Mouse (Mus musculus) liver, embryonic 16.5 days (tissue): ENCODE data around the gene Plxnc1. TPM values are rescaled to one million over a fixed set of nuclear protein-coding genes. Genes with fewer than 3 reads are reported as not detected.

ENCODE experiments used
- ATAC-seq: fragments of 200-750 bp; cut with Nextera tagmentation; 2 replicates; pipeline ENCODE4 v1.8.0; 2017; ENCODE audit warnings: low read depth, mild to moderate bottlenecking, moderate number of reproducible peaks, moderate library complexity
- H3K27ac ChIP-seq: fragments of 300-500 bp; sonication (generic); 2 replicates; pipeline ENCODE4 v1.5.1; 2014; ENCODE audit warnings: mild to moderate bottlenecking, low read length
- H3K27me3 ChIP-seq: fragments of 300-500 bp; sonication (generic); 2 replicates; pipeline ENCODE4 v1.6.1; 2014; ENCODE audit warnings: low read depth, low read length, mixed read lengths; ENCODE audit not compliant: control insufficient read depth, insufficient read depth
- H3K36me3 ChIP-seq: fragments of 300-500 bp; sonication (generic); 2 replicates; pipeline ENCODE4 v1.6.1; 2014; ENCODE audit warnings: mild to moderate bottlenecking; ENCODE audit not compliant: control insufficient read depth, insufficient read depth
- H3K4me1 ChIP-seq: fragments of 300-500 bp; sonication (generic); 2 replicates; pipeline ENCODE4 v1.6.1; 2014; ENCODE audit warnings: low read depth, low read length, mixed read lengths; ENCODE audit not compliant: control insufficient read depth
- H3K4me2 ChIP-seq: fragments of 300-500 bp; sonication (generic); 2 replicates; pipeline ENCODE4 v1.6.1; 2014; ENCODE audit warnings: low read depth, low read length, mixed read lengths
- H3K4me3 ChIP-seq: fragments of 300-500 bp; sonication (generic); 2 replicates; pipeline ENCODE4 v1.5.1; 2014; ENCODE audit warnings: low read depth, mild to moderate bottlenecking, low read length
- H3K9ac ChIP-seq: fragments of 300-500 bp; sonication (generic); 2 replicates; pipeline ENCODE4 v1.6.1; 2014; ENCODE audit warnings: low read depth, low read length
- H3K9me3 ChIP-seq: fragments of 300-500 bp; sonication (generic); replicated peaks from 2 replicates; pipeline ENCODE4 v1.6.1; 2016; ENCODE audit warnings: low read length; ENCODE audit not compliant: control insufficient read depth
- WGBS: fragments of 180-500 bp; shearing (Covaris S2); extraction: QIAGEN DNeasy Blood & Tissue Kit; methylation state at CpG from one replicate; pipeline ENCODE4 v1.1.7; 2014; ENCODE audit not compliant: insufficient replicate concordance; 5-methylcytosine and 5-hydroxymethylcytosine counted together
- polyA plus RNA-seq: library from polyadenylated mRNA; unstranded; fragments of >200 nt; fragmentation: Nextera tagmentation; extraction: Ambion mirVana; gene quantifications from 2 replicates; pipeline ENCODE4 v1.2.1, GENCODE M21; 2015

Gene Plxnc1
- polyA plus RNA-seq, 1 experiment from 2014 or later, result 1.5 TPM

DNA sequence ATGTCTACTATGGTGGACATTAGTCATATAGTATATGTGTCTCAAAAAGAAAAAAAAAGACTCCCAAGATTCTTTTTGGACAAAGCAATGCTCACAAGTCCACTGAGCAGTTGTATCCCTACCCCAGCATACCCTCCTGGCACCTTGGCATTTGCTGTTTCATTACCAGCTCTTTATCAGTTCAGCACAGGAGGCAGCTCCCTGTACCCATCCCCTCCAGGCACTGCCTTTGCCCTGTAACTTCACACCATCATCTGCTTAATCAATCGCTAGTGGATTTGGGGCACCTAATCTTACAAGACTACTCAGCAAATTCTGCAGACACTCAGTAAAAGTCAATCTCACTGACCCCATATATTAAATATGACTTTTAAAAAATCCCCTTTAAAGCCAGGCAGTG lies 32.1 kb downstream of the Plxnc1 start:
- H3K36me3 ChIP-seq, result no peaks in the 10 kb centered on the region
- no peak overlapping the region for H3K4me3 ChIP-seq
- H3K9ac ChIP-seq, result peak overlapping the region; percentile 4; the same call in 1 of the 2 replicates
- ATAC-seq, result peak; percentile 98
- H3K27me3 ChIP-seq, result no peaks in the 10 kb centered on the region
- WGBS, result 21% methylated on average over 1 of the region's 1 CpGs
- peaks cover 52% of the 10 kb centered on the region for H3K4me1 ChIP-seq
- peak overlapping the region; percentile 91 for H3K27ac ChIP-seq
- H3K9me3 ChIP-seq, result no peaks in the 10 kb centered on the region
- peak overlapping the region; percentile 49 for H3K4me2 ChIP-seq

- no peaks in the 10 kb centered on the region for H3K9me3 ChIP-seq
- no peak for ATAC-seq
- H3K4me2 ChIP-seq, result no peak overlapping the region
- H3K27me3 ChIP-seq, result no peaks in the 10 kb centered on the region
- H3K4me1 ChIP-seq, result peaks cover 39% of the 10 kb centered on the region
- no peak overlapping the region for H3K9ac ChIP-seq
- 84% methylated on average over 6 of the region's 6 CpGs for WGBS
- peak overlapping the region; percentile 21 for H3K27ac ChIP-seq
- no peak overlapping the region for H3K4me3 ChIP-seq
- H3K36me3 ChIP-seq, result no peaks in the 10 kb centered on the region
Measured at GRCm38 (mm10) chr10:94911102-94911501, 33.5 kb downstream of the Plxnc1 start.

GRCm38 (mm10) chr10:94910570-94910969 lies 34.1 kb downstream of the Plxnc1 start:
- Histone ChIP-seq H3K4me2 (no peak overlapping the region), H3K9me3 (no peaks in the 10 kb centered on the region), H3K36me3 (no peaks in the 10 kb centered on the region), H3K27me3 (no peaks in the 10 kb centered on the region), H3K4me1 (peaks cover 35% of the 10 kb centered on the region), H3K4me3 (no peak overlapping the region), H3K9ac (no peak overlapping the region), H3K27ac (peak overlapping the region; percentile 21; the same call in 1 of the 2 replicates)
- WGBS, result 80% methylated on average over 4 of the region's 4 CpGs
- ATAC-seq, result no peak

- Histone ChIP-seq H3K9me3 (no peaks in the 10 kb centered on the region), H3K27me3 (no peaks in the 10 kb centered on the region), H3K9ac (no peak overlapping the region), H3K4me3 (no peak overlapping the region), H3K36me3 (no peaks in the 10 kb centered on the region), H3K27ac (no peak overlapping the region), H3K4me2 (no peak overlapping the region), H3K4me1 (peaks cover 33% of the 10 kb centered on the region)
- WGBS, result 90% methylated on average over 2 of the region's 2 CpGs
- no peak for ATAC-seq
Measured at GRCm38 (mm10) chr10:94909789-94910188, 34.8 kb downstream of the Plxnc1 start.

DNA sequence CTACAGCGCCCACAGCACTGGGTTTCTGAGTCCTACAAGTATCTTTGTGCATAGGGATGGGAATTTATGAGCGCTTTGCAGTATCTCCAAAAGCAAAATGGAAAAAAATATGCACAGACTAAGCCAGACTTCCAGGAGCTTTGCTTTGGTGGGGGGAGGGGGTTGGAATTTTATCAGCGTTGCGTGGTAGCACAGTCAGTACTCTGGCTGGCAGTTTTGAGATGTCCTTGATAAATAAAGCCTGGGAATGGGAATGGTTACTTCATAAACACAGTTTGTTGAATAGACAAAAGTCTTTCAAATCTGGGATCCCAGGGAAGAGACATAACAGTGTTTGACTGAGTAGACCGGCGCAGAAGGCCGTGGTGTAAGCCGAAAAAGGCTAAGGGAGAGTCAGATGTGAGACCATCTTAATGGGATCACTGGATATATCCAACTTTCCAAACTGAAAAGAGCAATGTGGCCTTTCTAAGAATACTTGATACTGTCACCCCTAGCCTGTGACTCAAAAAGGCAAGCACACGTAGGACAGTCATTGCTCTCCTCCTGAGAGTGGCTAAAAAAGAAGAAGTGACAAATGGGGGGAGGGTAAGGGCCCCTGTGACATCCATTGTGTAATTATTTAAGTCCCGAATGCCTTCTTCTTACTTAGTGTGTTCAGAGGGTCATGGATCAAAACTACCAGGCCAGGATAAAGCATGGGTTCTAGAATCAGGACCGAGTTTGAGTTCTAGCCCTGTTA lies 35.5 kb downstream of the Plxnc1 start:
- WGBS, result 72% methylated on average over 11 of the region's 11 CpGs
- Histone ChIP-seq H3K4me3 (no peak overlapping the region), H3K36me3 (no peaks in the 10 kb centered on the region), H3K9ac (no peak overlapping the region), H3K27me3 (no peaks in the 10 kb centered on the region), H3K4me2 (no peak overlapping the region), H3K9me3 (no peaks in the 10 kb centered on the region), H3K4me1 (peaks cover 30% of the 10 kb centered on the region), H3K27ac (0 out of 2 replicates have a peak overlapping the region, but pooled peaks have one; percentile 38)
- ATAC-seq, result no peak

DNA sequence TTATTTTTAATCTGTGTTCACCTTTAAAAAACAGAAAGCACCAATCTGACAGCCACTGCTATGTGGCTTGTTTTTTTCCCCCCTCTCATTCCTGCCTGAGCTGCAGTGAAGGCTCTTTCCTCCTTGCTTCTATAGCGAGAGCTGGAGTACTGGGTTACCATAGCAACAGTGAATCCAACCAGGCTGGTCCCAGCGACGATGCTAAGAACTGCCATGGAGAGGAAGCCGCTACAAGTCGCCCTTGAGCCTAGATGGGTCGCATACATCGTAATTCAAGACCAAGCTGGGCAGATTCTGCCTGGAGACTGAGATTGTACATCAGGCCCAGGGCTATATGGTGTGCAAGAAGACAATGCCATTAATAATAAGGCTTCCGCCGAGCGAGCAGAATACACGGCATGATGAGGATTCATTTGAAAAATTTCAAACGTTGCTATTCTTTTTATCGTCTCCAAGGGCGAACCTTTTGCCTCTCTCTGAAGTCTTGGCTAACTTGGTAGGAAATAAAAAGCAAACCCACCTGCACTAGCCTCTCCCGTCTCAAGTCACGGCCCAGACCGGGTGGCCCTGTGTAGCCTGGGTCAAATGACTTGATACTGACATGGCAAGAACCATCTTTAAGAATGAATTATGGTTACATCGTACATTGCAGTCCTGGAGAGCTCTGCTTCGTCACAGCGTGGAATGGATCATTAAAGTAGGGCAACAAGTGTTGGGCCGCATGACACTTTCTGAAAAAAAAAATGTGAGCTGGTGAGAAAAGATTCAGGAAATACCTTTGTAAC lies 38.8 kb downstream of the Plxnc1 start:
- no peak overlapping the region for H3K27ac ChIP-seq
- H3K36me3 ChIP-seq, result no peaks in the 10 kb centered on the region
- no peak overlapping the region for H3K4me3 ChIP-seq
- H3K9me3 ChIP-seq, result no peaks in the 10 kb centered on the region
- ATAC-seq, result no peak
- H3K9ac ChIP-seq, result no peak overlapping the region
- peaks cover 3% of the 10 kb centered on the region for H3K4me1 ChIP-seq
- no peak overlapping the region for H3K4me2 ChIP-seq
- H3K27me3 ChIP-seq, result no peaks in the 10 kb centered on the region
- 69% methylated on average over 21 of the region's 21 CpGs for WGBS

DNA sequence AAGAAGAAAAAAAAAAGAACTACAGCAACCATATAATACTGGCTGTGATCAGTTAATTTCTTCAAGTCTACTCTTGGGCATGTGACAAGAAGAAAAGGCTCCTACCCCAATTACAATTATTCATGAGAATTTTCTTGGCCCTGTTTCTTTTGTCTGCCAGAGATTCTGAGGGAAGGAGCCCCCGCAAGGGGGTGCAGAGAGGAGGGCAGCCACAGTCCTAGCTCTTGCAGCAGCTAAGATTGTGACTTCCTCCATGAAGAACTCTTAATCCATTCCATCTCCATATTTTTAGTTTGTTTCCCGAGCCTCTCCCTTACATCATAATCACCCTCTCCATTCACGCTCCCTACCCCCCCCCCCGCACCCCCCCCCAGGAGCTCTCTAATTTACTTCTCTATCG lies 39.4 kb downstream of the Plxnc1 start:
- H3K4me1 ChIP-seq, result peaks cover 2% of the 10 kb centered on the region; the same call in 1 of the 2 replicates
- no peak overlapping the region for H3K4me3 ChIP-seq
- ATAC-seq, result no peak
- H3K36me3 ChIP-seq, result no peaks in the 10 kb centered on the region
- H3K27ac ChIP-seq, result no peak overlapping the region
- no peak overlapping the region for H3K9ac ChIP-seq
- WGBS, result 75% methylated on average over 4 of the region's 5 CpGs
- no peak overlapping the region for H3K4me2 ChIP-seq
- no peaks in the 10 kb centered on the region for H3K27me3 ChIP-seq
- H3K9me3 ChIP-seq, result no peaks in the 10 kb centered on the region

- no peaks in the 10 kb centered on the region for H3K36me3 ChIP-seq
- no peak overlapping the region for H3K4me2 ChIP-seq
- H3K4me3 ChIP-seq, result no peak overlapping the region
- no peak overlapping the region for H3K9ac ChIP-seq
- H3K27me3 ChIP-seq, result no peaks in the 10 kb centered on the region
- no peak overlapping the region for H3K27ac ChIP-seq
- no peaks in the 10 kb centered on the region; the same call in 1 of the 2 replicates for H3K4me1 ChIP-seq
- no peak for ATAC-seq
- 68% methylated on average over 6 of the region's 6 CpGs for WGBS
- no peaks in the 10 kb centered on the region for H3K9me3 ChIP-seq
Measured at GRCm38 (mm10) chr10:94896950-94897349, 47.7 kb downstream of the Plxnc1 start.

DNA sequence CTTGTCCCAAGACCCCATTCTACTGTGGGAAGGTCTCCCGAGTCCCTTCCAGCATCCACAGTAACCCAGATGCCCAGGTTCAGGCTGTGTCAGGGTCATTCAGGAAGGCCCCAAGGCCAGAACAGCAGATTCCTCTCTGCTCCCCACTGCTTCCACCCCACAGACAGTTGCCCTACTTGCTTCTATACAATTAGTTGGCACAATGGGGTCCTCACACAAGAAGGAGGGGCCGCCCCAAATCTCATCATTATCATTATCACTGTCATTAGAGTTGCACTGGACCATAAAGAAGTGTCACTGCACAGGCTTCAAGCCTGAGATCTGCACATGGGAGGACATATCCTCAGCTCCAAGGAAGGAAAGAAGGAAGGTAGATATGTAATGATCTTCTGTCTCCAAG lies 48.3 kb downstream of the Plxnc1 start:
- 68% methylated on average over 2 of the region's 2 CpGs for WGBS
- no peak for ATAC-seq

More for the DNA sequence above, 48.3 kb downstream of the Plxnc1 start:
- Histone ChIP-seq H3K9me3 (no peaks in the 10 kb centered on the region), H3K4me1 (no peaks in the 10 kb centered on the region; the same call in 1 of the 2 replicates), H3K27ac (no peak overlapping the region), H3K4me2 (no peak overlapping the region), H3K4me3 (no peak overlapping the region), H3K27me3 (no peaks in the 10 kb centered on the region), H3K36me3 (no peaks in the 10 kb centered on the region), H3K9ac (no peak overlapping the region)
